Mouse (Mus musculus): ENCODE measurements around the gene Zfhx2. TPM values are rescaled to one million over a fixed set of nuclear protein-coding genes. Genes with fewer than 3 reads are reported as not detected.

The Zfhx2 gene
- polyA plus RNA-seq (2012; rRNA removed), result 10.4 and 34.9 TPM in 2 replicates

DNA sequence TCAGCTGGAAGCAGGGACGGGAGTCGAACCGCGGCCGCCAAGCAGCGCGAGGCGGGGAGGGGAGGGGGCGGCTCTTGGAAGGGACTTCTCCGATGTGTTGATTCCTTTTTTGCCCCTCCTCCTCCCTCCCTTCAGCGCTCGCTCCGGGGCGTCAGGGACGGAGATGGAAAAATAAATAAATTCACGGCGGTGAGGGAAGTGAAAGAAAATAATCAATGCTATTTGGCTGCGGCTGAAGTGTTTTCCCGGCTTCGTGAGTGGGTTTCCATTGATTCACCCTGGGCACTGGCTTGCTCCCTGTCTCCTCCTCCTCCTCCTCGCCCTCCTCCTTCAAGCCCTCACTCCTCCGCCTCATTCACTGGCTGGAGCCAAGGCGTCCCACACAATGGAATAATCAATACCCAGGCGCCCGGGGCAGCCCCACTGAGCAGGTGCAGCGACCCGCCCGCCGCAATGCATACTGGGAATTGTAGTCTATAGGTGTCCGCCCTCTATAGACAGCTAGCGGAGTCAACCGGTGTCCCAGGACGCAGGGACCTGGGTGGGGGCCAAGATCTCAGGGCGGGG is at the start of gene Zfhx2:
Gene Zfhx2, minus strand, starts transcription at position 314 of the 567 bp plus-strand sequence.
- peak; percentile 98 for DNase-seq (ENCODE audit: low read depth)

DNA sequence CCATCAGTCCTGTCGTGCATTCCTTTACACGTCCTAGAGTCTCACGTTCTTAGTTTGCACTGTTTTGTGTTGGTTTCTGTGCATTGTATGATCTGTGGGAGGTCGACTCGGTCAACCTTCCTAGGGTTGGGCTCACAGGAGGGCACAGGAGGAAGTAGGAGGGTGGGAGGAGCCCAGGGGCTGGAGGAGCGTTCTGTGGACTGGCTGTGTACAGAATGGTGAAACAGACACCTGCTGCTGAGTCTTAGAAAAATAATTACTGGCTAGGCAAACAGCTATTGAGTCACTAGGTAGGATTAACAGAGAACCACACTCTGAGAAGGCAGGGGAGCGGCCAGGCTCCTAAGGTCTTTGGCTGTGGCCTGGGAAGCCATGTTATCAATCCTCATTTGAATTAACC is 47.2 kb upstream of the Zfhx2 start:
- TF ChIP-seq POLR2A (IDR thresholded peaks at IDR 0.05; ENCODE audit: borderline replicate concordance, extremely low read depth, insufficient read depth, insufficient read length, poor library complexity, severe bottlenecking) (no peak), CTCF (IDR thresholded peaks at IDR 0.05; ENCODE audit: borderline replicate concordance, extremely low read depth, insufficient read depth, insufficient read length) (no peak)
- no peak for DNase-seq (ENCODE audit: low read depth)

More for the DNA sequence above, at the start of gene Zfhx2:
- TF ChIP-seq CTCF (IDR thresholded peaks at IDR 0.05; ENCODE audit: borderline replicate concordance, extremely low read depth, insufficient read depth, insufficient read length) (peak; percentile 11; the same call in 1 of the 2 replicates), POLR2A (IDR thresholded peaks at IDR 0.05; ENCODE audit: borderline replicate concordance, extremely low read depth, insufficient read depth, insufficient read length, poor library complexity, severe bottlenecking) (peak; percentile 80; the same call in 1 of the 2 replicates)

DNA sequence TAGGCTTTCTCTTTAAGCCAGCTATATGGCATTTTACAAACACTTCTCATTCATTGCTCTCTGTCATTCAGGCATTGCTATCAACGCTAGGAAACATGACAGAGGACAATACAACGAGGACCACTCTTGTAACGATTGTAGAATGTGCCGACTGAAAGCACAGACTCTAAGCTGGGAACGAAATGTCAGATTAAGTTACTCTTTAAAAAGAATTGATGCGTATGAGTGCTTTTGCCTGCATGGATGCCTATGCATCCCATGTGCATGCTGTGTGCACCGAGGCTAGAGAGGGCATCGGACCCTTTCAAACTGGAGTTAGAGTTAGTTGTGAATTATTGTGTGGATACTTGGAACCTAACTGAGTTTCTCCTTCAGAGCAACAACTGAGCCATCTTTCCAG is 43.6 kb upstream of the Zfhx2 start:
- no peak for DNase-seq (ENCODE audit: low read depth)
- TF ChIP-seq CTCF (IDR thresholded peaks at IDR 0.05; ENCODE audit: borderline replicate concordance, extremely low read depth, insufficient read depth, insufficient read length) (no peak), POLR2A (IDR thresholded peaks at IDR 0.05; ENCODE audit: borderline replicate concordance, extremely low read depth, insufficient read depth, insufficient read length, poor library complexity, severe bottlenecking) (no peak)

DNA sequence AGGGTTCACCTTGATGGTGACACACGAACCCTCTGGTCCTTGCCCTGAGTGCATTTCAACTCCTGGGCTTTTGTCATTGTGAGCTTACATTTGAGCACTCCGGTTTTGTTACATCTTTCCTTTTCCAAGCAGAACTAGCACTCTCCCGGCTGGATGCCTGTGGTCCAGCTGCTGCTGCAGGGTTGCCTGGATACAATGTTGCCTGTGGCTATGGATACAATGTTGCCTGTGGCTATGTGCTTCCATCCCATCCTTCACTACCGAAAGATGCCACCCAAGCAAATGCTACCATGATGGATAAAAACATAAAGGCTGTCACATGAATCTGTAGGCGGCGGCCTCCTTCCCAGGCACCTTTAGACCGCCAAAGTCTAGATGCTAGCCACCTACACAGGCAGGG is 34.4 kb upstream of the Zfhx2 start:
- DNase-seq (ENCODE audit: low read depth), result no peak
- no peak for TF ChIP-seq CTCF (IDR thresholded peaks at IDR 0.05; ENCODE audit: borderline replicate concordance, extremely low read depth, insufficient read depth, insufficient read length)

DNA sequence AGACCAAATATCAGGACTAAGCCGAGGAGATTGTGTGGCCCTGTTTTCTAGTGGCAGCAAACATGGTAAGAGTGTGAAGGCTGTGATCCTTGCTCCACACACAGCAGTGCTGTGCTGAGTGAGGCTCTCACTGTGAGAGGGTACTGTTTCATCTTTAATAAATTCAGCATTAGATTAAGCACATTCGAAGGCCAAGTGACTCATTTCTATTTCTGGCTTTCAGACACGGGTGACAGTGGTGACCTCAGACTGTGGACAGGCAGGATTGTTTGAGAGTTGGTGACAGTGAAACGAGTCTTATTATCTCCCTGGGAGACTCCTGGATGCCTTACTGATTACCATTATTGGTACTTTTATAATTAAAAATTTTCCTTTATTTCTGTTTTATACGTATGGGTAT is 33.6 kb upstream of the Zfhx2 start:
- no peak for DNase-seq (ENCODE audit: low read depth)
- TF ChIP-seq POLR2A (IDR thresholded peaks at IDR 0.05; ENCODE audit: borderline replicate concordance, extremely low read depth, insufficient read depth, insufficient read length, poor library complexity, severe bottlenecking) (no peak), CTCF (IDR thresholded peaks at IDR 0.05; ENCODE audit: borderline replicate concordance, extremely low read depth, insufficient read depth, insufficient read length) (no peak)

DNA sequence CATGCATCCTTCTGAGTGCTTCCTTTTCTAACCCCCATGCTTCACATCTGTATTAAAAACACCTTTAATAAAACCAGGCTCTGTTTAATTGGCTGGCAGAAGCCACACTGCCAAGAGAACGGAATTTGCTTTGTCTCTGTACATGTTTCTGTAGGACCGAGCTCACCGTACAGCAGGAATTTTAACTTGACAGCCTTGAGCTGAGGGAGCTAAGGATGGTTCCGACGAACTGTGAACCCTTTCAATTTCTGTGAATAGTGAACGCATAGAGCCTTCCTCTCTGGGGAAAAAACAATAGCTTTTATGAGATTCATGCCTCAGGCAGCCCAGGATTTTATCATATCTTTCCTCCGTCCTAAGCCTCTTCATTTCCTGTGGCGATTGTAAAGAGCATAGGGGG is 30.2 kb upstream of the Zfhx2 start:
- TF ChIP-seq POLR2A (IDR thresholded peaks at IDR 0.05; ENCODE audit: borderline replicate concordance, extremely low read depth, insufficient read depth, insufficient read length, poor library complexity, severe bottlenecking) (no peak), CTCF (IDR thresholded peaks at IDR 0.05; ENCODE audit: borderline replicate concordance, extremely low read depth, insufficient read depth, insufficient read length) (no peak)
- DNase-seq (ENCODE audit: low read depth), result no peak

DNA sequence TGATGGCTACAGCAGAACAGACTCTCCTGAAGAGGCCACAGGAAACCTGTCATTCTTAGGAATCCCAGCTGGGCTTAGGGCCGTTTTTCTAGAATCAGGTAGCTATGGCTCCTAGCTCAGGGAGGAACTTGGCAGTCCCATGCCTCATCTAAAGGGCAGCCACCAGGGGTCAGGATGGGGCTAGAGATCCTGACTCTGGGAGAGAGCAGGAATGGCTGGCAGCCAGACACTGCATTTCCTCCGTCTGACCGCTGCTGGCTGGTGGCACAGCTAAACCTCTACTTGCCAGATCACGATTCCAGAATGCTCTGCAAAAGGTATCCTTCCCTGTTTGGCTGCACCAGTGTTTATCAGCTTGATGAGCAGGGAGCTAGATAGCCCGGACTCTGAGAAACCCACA is 29.8 kb upstream of the Zfhx2 start:
- TF ChIP-seq POLR2A (IDR thresholded peaks at IDR 0.05; ENCODE audit: borderline replicate concordance, extremely low read depth, insufficient read depth, insufficient read length, poor library complexity, severe bottlenecking) (no peak), CTCF (IDR thresholded peaks at IDR 0.05; ENCODE audit: borderline replicate concordance, extremely low read depth, insufficient read depth, insufficient read length) (peak; percentile 69)

DNA sequence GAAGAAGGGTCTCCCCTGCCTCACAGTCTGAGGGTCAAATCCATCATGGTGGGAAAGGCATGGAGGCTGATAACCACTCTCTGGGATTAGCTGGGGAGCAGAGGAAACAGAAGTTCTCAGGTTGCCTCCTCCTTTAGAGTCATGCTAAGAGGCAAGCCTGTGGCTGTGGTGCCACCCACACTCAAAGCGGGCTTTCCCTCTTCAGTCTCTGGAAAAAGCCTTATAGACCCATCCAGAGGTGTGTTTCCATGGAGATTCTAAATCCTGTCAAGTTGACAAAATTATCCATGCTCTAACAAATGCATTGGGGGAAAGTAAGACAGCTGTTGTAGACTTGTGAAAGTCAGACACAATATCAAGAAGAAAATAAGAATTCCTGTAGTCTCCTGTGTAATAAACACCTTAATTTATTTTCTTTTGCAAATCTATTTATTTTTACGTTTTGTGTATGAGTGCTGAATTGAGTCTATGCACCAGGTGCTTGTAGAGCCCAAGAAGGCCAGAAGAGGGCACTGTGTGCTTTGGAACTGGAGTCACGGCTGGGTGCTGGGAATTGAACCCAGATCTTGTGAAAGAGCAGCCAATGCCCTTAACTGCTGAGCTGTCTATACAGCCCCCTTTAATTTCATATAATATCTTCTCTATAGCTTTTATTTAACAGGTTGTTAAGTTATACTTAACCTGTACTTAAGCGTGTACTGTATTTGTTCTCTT is 27.5 kb upstream of the Zfhx2 start:
- peak; percentile 36; the same call in 1 of the 2 replicates for TF ChIP-seq CTCF (IDR thresholded peaks at IDR 0.05; ENCODE audit: borderline replicate concordance, extremely low read depth, insufficient read depth, insufficient read length)
- TF ChIP-seq POLR2A (IDR thresholded peaks at IDR 0.05; ENCODE audit: borderline replicate concordance, extremely low read depth, insufficient read depth, insufficient read length, poor library complexity, severe bottlenecking), result no peak
- no peak for DNase-seq (ENCODE audit: low read depth)

More for the DNA sequence above, 29.8 kb upstream of the Zfhx2 start:
- DNase-seq (ENCODE audit: low read depth), result peak; percentile 94

DNA sequence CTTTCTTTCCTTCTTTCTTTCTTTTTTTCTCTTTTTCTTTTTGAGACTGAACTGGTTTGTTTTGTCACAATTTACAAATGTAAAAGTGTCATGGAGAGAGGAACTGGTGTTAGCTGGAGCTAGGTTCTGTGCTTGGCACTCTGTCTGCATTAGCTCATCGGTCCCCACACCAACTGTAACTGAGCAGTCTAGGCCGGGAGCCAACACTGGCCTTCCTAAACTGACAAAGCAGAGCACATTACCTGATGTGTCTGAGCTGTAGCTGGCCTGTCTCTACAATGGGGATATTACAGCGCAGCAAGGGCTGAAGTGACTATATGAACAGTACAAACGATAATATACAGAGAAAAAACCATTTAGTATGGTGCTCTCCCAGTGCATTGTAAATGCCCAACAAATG is 26.7 kb upstream of the Zfhx2 start:
- TF ChIP-seq POLR2A (IDR thresholded peaks at IDR 0.05; ENCODE audit: borderline replicate concordance, extremely low read depth, insufficient read depth, insufficient read length, poor library complexity, severe bottlenecking), result no peak
- peak; percentile 74 for DNase-seq (ENCODE audit: low read depth)

DNA sequence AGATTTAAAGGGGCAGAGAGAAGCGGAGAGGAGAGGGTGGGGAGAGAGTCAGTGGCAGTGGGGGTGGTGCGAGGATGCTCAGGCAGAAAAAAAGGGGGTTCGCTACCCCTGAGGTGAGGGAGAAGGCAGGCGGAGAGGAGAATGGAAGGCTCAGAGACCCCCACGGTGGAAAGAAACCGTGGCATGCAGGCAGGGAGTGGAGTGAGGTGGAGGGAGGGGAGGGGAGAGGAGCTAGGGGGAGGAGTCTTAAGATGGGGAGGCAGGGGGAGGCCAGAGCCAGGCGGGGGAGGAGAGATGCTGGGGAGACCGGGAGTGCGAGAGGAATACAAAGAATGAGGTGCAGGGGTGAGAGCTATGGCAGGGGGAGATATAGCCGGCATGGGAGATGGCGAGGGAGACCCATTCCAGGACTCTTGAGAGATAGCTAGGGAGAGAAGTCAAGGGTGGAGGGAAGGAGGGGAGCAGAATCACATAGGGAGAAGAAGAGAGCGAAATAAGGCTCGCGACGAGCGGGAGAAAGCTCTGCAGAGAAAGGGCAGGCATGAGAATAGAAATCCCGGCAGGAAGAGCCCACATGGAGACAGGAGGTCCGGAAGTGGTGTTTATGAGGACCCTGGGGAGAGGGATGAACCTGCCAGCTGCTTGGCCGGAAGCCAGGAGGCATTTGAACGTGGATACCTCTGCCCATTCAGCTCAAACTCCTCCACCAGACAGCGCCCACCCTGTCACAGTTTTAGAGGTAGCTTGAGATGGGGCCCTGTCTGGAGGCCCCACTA is 24.5 kb upstream of the Zfhx2 start, which contains the start of gene Jph4:
Gene Jph4, minus strand, starts transcription at position 511 of the 776 bp plus-strand sequence.
- TF ChIP-seq POLR2A (IDR thresholded peaks at IDR 0.05; ENCODE audit: borderline replicate concordance, extremely low read depth, insufficient read depth, insufficient read length, poor library complexity, severe bottlenecking) (peak; percentile 36; the same call in 1 of the 2 replicates), CTCF (IDR thresholded peaks at IDR 0.05; ENCODE audit: borderline replicate concordance, extremely low read depth, insufficient read depth, insufficient read length) (no peak)
- peak; percentile 93 for DNase-seq (ENCODE audit: low read depth)

DNA sequence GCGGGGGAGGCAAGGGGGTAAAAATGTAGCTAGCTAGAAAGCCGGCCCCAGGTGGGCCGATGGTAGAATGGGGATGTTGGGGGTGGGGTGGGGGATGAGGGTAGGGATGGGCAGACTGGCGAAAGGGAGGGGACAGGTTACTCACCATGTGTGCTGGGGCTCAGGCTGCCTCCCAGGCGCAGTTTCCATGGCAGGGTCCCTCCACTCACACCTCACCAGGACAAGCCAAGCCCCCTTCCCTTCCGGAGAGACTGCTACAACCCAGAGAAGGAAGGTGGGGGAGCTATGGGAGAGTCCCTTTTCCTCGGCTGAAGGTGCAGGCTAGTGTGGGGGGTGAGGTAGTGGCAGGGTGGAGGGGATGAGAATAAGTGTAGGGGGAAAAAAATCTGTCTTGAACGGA is 23.7 kb upstream of the Zfhx2 start:
- no peak for DNase-seq (ENCODE audit: low read depth)

More for the DNA sequence above, 23.7 kb upstream of the Zfhx2 start:
- no peak for TF ChIP-seq CTCF (IDR thresholded peaks at IDR 0.05; ENCODE audit: borderline replicate concordance, extremely low read depth, insufficient read depth, insufficient read length)
- TF ChIP-seq POLR2A (IDR thresholded peaks at IDR 0.05; ENCODE audit: borderline replicate concordance, extremely low read depth, insufficient read depth, insufficient read length, poor library complexity, severe bottlenecking), result no peak
